Mouse (Mus musculus): ENCODE measurements around the gene B3galt1. TPM values are rescaled to one million over a fixed set of nuclear protein-coding genes. Genes with fewer than 3 reads are reported as not detected.
A peak's percentile ranks its signal among the peaks of the same experiment; 100 is the strongest.

Gene B3galt1
- total RNA-seq, 2 experiments from 2014 or later, result 80.4 to 90.8 TPM

DNA sequence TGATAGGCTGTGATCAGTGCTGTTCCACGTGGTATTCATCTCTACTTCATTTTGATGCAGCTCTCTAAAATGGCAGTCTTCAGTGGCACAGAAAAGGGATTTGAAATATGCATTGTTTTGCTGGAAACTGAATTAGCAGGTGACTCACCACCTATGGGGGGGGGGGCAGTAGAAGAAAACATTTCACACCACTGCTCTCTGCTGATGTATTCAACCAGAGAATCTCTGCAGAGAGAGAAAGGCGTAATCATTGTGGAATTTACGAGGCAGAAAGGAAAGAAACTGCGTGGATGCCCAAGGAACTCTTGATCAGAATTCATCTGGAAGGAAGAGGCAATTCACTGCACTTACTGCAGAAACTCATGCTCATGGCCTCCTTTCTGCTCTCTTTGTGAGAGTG lies 445.7 kb downstream of the B3galt1 start:
- intact Hi-C loops (cut with DNase I), result no loop called here
- no peak for DNase-seq (ENCODE audit: low spot score in 2 of 2)

DNA sequence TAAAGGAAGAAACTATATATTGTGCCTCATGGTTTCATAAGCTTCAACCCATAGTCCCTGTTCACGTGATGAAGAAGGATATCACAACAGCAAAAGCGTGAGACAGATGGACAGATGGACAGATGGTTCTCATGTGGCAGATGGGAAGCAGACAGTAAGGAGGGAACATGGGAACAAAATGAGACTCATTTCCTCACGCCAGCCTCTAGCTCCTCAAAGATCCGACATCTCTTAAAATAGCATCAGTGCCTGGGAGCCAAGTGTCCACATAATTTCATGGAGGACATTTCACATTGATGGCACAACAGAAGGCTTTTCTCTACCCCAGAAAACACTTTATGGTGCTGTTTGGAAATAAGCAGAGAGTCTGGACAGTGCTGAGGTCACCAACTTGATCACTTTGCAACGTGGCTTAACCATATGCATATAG lies 454.6 kb downstream of the B3galt1 start:
- peak; percentile 27 to 39 for DNase-seq (ENCODE audit: low spot score in 2 of 2)

DNA sequence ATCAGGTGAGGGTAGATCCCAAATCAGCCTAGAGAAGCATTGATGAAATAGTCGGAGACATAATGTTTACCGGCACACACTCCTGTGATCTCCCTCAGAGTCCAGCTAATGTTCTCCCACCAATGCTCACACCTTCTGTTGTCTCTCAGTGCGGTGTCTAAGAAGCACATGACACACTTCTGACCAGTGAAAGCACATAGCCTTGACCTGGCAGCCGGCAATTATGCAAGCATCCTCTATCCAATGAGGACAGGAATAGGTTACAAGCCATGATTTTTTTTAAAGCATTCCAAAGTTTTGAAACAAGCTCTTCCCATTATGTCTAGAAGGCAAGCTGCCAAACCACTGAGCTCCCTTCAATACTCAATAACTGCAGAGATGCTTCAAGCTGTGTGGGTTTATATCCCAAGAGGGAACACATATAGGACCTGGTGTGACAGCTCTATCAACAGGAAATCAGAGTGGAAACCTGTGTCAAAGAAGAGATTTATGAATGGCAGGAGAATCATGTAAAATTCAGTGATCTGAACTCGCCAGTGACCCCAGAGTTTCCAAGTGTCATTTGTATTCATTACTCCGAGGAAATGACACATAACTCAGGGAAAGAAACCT lies 456.0 kb downstream of the B3galt1 start:
- DNase-seq (ENCODE audit: low spot score in 2 of 2), result no peak
- intact Hi-C loops (cut with DNase I), result no loop called here

More for the DNA sequence above, 454.6 kb downstream of the B3galt1 start:
- intact Hi-C loops (cut with DNase I), result no loop called here

DNA sequence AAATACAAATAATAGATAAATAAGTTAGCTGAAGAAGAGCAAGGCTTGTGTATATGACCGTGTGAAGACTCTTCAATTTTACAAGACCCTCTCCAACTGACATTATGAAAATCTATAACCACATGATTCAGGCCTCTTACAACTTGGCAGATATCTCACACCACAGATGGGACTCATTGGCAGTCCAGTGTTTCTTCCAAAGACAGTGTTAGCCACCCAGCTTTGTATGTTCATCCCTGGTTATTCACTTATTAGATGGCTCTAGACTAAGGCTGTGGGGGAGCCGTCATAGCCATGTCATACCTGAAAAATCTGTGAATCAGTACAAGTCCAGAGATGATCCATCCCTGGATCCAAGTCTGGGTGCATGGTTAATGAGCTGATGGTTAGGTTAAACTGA lies 463.1 kb downstream of the B3galt1 start:
- intact Hi-C loops (cut with DNase I), result no loop called here
- no peak for DNase-seq (ENCODE audit: low spot score in 2 of 2)

DNA sequence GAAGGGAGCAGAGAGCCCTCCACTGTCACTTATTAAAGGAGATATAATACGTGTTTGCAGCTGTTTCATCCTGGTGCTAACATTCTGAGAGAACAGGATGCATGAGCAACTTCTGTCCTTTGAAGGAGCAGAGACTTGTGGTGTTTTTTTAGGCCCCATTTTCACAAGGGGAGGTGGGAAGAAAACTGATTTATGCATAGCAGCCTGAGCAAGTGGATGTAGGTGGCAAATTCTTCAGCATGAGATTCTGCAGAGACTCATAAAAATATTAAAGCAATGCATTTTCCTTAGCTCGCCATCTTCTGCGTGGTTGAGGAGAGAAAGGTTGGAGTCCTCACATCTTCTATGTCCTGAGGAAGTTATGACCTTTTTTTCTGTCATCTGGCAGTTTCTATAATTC lies 469.0 kb downstream of the B3galt1 start:
- intact Hi-C loops (cut with DNase I), result no loop called here
- DNase-seq (ENCODE audit: low spot score in 2 of 2), result peak; percentile 18 to 43

DNA sequence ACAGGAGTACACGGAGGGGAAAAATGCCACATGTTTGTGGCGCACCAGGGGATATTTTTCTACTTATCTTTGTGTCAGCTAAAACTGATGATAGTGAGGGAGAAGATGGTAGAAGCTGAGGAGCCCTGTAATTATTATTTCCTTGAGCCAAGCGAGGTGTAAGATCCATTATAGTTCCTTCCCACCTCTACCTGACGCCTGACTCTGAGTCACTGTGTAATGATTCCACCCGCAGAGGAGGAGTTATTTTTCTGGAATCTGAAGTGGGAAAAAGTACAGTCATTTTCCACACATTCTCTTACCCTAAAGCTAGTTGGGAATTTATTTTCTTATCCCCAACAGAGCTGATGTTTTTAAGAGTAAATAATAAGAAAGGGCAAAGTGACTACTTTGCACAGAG lies 475.1 kb downstream of the B3galt1 start:
- DNase-seq (ENCODE audit: low spot score in 2 of 2), result peak in 1 of 2 experiments; percentile 15
- intact Hi-C loops (cut with DNase I), result no loop called here

DNA sequence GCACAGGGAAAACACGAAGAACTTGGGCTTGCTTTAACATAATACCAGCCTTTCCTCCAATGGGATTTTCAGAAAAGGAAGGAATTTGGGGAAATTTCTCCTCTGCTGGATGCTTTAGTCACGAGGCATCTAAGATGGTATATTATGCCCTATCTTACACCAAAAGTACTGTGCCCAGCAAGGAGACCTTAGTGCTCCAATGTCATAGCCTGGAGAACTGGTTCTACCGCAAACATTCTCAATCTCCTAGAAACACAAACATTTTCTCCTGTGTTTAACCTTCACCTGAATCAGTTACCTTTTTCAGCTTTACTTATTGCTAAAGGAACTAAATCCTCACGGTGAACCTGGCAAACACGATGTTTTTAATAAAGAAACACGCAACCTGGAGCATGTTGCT lies 486.8 kb downstream of the B3galt1 start:
- intact Hi-C loops (cut with DNase I), result no loop called here

DNA sequence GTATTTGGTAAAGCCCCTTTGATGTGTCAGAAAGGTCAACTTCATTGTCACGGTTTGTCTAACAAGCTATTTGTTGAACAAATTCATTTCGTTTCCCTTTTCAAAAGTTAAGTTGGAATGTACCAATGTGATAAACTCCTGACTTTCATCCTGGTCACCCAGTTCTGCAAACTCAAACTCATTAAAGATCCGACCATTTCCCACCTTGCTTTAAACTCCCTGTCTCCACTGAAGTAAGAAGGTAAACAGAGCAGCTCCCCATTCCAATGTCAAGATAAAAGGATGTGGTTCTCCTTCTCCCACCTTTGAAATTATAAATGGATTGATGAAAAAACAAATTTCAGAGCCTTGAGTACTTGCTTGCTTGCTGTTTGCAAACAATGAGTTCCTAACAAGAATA lies 487.6 kb downstream of the B3galt1 start:
- intact Hi-C loops (cut with DNase I), result no loop called here
- no peak for DNase-seq (ENCODE audit: low spot score in 2 of 2)

More for the DNA sequence above, 486.8 kb downstream of the B3galt1 start:
- no peak for DNase-seq (ENCODE audit: low spot score in 2 of 2)

DNA sequence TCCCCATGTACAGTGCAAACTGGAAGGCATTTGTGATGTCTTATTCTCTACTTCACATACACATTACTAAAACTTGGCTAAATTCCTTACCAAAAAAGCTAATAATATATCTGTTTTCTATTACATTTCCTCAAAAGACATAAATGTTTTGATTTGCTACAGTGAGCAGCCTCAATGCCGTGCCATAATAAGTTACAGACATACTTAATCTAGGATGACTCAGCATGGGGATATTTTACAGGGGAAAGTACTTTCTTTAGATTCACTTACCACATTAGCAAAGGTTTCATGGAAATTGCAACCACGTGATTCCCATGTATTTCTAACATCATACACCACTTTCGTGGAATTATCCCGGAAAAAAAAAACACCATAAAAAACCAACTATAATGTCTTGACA lies 495.7 kb downstream of the B3galt1 start:
- no peak for DNase-seq (ENCODE audit: low spot score in 2 of 2)
- intact Hi-C loops (cut with DNase I), result no loop called here

DNA sequence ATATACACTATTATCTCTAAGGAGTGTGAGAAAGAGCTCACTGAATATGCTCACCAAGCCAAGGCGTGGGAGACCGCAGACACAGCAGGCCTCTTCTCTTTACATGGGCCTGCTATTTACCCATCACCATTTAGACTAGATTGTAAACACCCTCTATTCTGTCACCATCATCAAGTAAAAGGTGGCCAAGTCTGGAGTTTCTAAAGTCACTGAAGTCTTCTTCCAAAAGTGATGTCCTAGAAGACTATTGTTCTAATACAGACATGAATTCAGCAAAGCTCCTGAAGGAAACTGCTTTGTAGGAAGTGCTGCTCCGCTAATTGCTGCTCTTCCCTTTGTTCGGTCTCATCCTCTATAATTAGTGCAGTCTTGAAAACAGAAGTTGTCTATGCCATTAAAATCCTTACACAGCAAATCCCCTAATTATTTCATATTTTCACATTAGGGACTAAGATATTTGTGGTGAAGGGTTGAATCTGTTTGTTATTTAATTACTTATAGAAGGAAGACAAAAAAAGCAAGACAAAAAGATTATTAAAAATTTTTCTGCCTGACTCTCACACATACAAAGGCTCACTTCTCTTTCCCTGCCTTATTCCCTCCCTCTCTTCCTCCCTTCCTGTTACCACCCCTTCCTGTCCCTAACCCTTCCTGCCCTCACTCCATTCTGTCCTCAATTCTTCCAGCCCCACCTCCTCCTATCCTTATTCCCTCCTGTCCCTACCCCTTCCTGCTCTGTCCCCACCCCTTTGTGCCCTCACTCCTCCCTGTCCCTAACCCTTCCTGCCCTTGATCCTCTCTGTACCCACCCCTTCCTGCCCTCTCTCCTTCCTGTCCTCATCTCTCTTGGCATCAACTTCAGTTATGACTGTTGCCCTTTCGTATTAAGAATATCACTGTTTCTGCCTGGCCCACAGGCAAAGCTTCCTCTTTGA lies 514.0 kb downstream of the B3galt1 start:
- intact Hi-C loops (cut with DNase I), result no loop called here
- DNase-seq (ENCODE audit: low spot score in 2 of 2), result no peak

DNA sequence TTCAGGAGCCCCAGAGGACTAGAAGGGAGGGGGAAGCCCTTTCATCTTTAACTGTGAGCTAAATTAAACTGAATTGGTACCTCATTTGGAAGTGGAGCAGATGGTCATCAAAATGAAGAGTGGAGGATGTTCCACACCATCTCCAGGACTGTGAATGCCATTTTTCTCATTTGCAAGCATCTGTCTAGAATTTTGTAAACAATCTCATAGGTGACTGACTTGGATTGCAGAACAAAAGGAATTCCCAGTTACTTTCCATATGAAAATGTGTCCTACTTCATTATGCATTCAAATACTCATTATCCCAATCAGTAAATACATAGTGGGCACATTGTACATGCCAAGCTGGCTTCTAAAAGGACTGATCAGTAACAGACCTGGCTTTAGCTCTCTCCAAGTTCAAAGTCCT lies 515.2 kb downstream of the B3galt1 start:
- intact Hi-C loops (cut with DNase I), result no loop called here
- DNase-seq (ENCODE audit: low spot score in 2 of 2), result no peak

DNA sequence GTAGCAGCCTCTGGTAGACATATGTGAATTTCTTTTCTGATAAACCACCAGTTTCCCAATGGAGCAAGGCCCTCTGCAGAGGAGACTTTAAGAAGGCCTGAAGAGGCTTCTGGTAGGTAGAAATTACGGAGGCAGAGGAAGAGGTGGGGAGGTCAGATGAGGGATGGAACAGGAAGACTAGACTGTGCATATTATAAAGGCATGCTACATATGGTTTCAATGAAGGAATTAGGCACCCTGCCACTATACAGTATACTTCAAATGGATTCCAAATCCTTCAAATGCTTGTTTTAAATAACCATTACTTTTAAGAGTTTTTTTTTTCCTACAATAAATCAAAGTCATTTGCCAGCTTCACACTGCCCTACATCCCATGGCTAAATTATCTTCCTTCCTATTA lies 518.8 kb downstream of the B3galt1 start:
- intact Hi-C loops (cut with DNase I), result no loop called here
- no peak for DNase-seq (ENCODE audit: low spot score in 2 of 2)

DNA sequence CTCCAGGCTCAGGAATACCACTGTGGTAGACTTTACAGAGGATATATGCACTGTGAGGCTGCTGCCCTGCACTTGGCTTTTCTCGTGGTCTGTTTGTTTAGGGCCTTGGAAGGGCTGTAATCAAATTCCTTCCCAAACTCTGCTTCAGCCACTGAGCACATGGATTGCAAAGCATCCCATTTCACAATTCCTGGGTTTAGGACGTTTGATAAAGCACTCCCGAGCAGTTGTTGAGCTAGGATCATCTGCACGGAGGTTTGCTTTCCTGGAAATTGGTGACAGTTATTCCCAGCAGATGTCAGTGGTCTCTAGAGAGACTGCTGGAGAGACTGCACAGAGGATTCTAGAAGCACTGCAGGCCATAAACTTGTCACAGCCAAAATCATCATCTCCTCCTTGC lies 520.4 kb downstream of the B3galt1 start:
- intact Hi-C loops (cut with DNase I), result no loop called here
- DNase-seq (ENCODE audit: low spot score in 2 of 2), result no peak

DNA sequence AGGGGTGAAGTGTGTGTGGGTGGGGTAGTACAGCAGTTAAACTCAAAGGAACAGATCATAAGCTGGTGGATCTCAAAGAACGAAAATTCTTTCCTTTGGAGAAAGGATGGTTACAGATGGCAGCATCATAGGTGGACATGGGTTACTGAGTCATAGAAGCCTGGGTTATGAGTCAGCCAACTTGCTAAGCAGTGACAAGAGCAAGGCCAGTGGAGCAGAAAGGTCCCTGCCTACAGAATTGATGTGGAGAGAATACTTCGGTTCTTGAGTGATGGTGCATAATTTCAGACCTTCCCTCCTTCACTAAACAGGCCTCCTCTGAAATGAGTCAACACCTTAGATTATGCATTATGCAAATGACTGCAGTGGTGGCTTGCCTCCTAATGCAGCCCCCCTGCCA lies 525.9 kb downstream of the B3galt1 start:
- no peak for DNase-seq (ENCODE audit: low spot score in 2 of 2)
- intact Hi-C loops (cut with DNase I), result no loop called here

DNA sequence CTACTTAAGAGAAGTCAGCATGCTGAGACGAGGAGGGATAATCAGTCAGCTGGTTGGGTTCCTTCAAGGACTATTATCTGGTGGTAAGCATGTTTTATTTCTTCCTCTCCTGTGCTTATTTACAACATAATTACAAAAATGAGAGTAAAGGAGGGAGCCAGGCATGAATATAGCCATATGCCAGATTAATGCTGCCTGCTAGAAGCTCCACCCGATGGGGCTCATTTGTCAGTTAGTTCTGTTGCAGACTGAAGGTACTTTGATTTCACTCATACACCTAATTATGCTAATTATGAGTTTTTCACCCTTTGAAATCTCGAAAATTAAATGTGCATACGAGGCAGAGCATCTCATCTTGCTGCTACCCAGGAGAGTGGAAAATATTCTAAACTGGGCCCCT lies 539.0 kb downstream of the B3galt1 start:
- intact Hi-C loops (cut with DNase I), result no loop called here
- DNase-seq (ENCODE audit: low spot score in 2 of 2), result no peak

DNA sequence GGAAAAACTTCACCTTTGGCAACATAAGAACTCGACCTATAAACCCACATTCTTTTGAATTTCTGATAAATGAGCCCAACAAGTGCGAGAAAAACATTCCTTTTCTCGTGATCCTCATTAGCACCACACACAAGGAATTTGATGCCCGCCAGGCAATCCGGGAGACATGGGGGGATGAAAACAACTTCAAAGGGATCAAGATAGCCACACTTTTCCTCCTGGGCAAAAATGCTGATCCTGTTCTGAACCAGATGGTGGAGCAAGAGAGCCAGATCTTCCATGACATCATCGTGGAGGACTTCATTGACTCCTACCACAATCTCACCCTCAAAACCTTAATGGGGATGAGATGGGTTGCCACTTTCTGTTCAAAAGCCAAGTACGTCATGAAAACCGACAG lies 552.4 kb downstream of the B3galt1 start:
- intact Hi-C loops (cut with DNase I), result loop anchor here (10.0 kb wide), 1 partner anchor 227 kb away; no protein-coding TSS in a partner anchor
- no peak for DNase-seq (ENCODE audit: low spot score in 2 of 2)

DNA sequence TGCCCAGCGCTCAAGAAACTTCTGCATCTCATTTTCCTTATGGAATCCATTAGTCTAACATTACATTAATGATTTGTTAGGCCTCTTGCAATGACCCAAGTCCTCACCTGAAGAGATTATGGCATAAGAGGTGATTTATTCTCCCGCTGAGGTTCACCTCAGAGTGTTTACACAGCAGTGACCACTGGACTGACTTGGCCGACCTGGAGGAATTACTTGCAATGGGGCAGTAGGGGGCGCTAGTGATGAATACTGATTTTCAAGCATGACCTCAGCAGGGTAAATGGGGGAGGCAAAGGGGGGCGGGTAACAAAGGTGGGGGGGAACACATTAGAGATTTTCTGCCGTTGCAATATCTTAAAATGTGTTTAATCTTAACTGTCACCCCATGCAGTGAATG lies 559.1 kb downstream of the B3galt1 start:
- DNase-seq (ENCODE audit: low spot score in 2 of 2), result no peak
- intact Hi-C loops (cut with DNase I), result no loop called here

DNA sequence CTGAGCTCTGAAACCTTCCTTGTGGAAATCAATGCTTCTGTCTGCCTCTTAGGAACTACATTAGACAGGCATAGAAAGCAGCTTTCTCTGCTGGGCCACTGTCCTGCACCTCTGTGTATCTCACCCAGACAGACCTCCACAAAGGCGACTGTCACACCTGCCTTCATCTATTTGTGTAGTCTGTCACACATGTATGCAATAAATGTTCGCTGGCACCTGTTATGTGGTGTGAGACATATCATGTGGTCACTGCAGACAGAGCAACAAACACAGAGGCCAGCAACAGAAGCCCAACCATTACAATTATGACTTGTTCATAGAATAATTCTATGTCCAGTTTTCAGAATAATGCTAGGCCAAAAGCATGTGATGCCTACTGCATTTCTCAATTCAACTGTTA lies 575.4 kb downstream of the B3galt1 start:
- no peak for DNase-seq (ENCODE audit: low spot score in 2 of 2)
- intact Hi-C loops (cut with DNase I), result no loop called here

DNA sequence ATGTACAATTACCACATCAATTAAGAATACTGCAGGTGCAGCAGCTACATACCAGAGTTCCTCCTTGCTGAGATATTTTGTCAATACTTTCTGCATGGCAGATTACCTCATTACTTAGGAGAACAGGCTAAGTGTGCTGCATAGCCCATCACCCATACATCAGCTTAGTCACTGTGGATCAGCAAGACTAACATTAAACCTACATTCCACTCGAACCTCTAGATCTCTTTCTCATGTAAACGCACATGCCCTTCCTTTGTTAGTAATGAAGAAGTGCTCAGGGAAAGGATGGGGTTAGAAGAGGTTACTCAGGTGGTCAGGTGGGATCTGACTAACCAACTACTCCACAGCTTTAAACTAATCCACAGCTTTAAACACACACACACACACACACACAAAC lies 577.6 kb downstream of the B3galt1 start:
- DNase-seq (ENCODE audit: low spot score in 2 of 2), result no peak
- intact Hi-C loops (cut with DNase I), result no loop called here

DNA sequence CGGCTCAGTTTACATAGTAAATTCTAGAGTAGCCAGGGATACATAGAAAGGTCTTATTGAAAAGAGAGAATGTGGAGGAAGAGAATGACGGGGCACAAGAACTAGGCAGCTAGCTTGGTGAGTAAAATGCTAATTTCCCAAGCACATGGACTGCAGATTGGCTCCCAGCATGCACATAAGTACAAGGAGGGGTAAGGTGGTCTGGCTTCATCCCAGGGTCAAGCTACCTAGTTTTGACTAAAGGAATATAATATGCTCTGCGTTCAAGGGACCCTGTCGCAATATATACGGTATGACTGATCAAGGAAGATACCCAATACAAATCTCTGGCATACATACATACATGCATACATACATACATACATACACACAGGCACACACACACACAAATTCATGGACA lies 594.1 kb downstream of the B3galt1 start:
- DNase-seq (ENCODE audit: low spot score in 2 of 2), result no peak
- intact Hi-C loops (cut with DNase I), result no loop called here

DNA sequence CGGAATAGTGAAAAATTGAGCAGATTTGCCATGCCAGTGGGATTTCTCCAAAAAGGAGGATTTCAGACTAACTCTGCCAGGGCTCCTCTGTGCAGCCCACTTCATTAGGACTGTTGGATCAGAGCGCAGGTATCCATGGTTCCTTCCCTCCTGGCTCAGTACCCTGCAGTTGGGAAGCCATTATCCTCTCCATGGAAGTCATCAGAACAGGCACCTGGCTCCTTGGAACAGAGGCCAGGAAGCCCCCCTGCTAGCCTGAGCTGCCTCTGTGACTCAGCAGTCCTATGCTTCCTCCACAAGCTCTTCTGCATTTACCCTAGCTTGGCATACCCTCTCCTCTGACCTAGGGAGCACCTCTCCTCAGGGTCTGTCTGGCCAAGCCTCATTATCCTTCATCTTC lies 594.9 kb downstream of the B3galt1 start:
- DNase-seq (ENCODE audit: low spot score in 2 of 2), result no peak
- intact Hi-C loops (cut with DNase I), result no loop called here

Measured in left cerebral cortex, postnatal 36 days (tissue).